Mouse (Mus musculus) leukemia stem cell, adult 10-12 weeks (primary cell): Measurements from ENCODE around the gene Smco2. TPM values are rescaled to one million over a fixed set of nuclear protein-coding genes. Genes with fewer than 3 reads are reported as not detected.

Source experiments
- polyA plus RNA-seq: library from polyadenylated mRNA; stranded (reverse); fragments of >175 nt; gene quantifications from 2 replicates; pipeline ENCODE4 v1.2.3, GENCODE M21; 2012; ENCODE audit warnings: low replicate concordance

Smco2 gene
- not detected in 2 replicates for polyA plus RNA-seq

DNA sequence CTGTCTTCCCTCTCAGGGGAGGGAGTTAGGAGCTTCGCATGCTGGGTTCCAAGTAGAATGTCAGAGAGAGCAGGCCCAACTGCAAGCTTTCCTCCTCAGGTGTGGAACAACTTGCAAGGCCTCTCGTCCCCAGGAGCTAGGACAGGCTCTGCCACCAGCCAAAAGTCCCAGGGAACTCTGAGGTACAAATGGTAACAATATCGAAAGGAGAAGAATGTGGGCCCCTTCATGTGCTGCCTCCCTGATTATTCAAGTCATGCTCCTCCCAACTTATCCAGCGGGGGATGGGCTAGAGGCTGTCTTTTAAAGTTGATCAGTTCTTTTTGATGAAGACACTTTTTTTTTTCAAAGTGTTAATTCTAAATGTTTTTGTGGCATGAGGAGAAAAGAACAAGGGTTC is at the start of gene Smco2:
Gene Smco2, plus strand, starts transcription at position 55 of the 400 bp plus-strand sequence.

DNA sequence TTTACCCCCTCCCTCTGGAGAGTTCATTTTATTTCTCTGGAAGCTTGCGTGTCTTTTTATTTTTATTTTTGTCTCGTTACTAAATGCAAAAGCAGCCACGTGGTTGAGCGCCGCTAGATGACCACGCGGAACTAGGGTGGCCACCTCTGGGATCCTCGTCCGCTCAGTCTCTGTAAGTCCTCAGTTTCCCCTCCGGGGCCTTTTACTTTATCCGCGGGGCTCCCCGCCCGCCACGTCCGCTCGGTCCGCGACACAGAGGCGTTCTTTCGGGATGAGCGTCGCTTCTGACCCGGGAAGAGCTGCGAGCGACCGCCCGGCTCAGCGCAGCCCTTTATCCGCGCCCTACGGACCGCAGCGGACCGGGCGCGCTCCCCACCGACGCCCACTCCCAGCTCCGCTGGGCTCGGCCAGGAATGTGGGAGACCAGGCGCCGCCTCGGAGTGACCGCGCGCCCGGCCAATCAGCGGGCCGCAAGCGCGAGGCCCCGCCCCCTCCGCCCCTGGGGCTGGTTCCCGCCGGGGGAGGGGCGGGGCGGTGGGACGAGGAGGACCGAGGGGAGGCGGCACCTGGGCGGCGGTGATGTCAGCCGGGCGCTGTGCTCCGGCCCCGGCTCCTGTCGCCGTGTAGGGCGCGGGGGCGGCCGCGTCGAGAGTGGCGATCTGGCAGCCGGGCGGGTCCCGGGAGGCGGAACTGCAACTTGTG is 38.2 kb downstream of the Smco2 start, which contains the start of gene Ppfibp1:
Gene Ppfibp1, plus strand, starts transcription at position 530 of the 702 bp plus-strand sequence.

Other genes with a start within 250 kb of the Smco2 start
- gene Med21, start 207.6 kb upstream of the Smco2 start, polyA plus RNA-seq = 1.6 and 1.9 TPM in 2 replicates
- 10.4 and 33.5 TPM in 2 replicates for gene Tm7sf3, start 207.3 kb upstream of the Smco2 start, polyA plus RNA-seq
- gene Stk38l, start 125.1 kb upstream of the Smco2 start, polyA plus RNA-seq = 0.26 and 0.67 TPM in 2 replicates
- 0.44 TPM in 1 of 2 replicates, not detected in the other for gene Arntl2, start 54.0 kb upstream of the Smco2 start, polyA plus RNA-seq
- 0.91 and 1.7 TPM in 2 replicates for gene Ppfibp1, start 38.4 kb downstream of the Smco2 start, polyA plus RNA-seq
- not detected in 2 replicates for gene 1700034J05Rik, start 104.3 kb downstream of the Smco2 start, polyA plus RNA-seq
- not detected in 2 replicates for gene Rep15, start 182.5 kb downstream of the Smco2 start, polyA plus RNA-seq
- 7.2 TPM in 2 replicates for gene Mrps35, start 192.7 kb downstream of the Smco2 start, polyA plus RNA-seq
- gene Mansc4, start 236.9 kb downstream of the Smco2 start, polyA plus RNA-seq = not detected in 2 replicates
- 4.6 and 6.2 TPM in 2 replicates for gene Klhl42, start 241.3 kb downstream of the Smco2 start, polyA plus RNA-seq